Mouse (Mus musculus): ENCODE measurements around the gene Dpp9. TPM values are rescaled to one million over a fixed set of nuclear protein-coding genes. Genes with fewer than 3 reads are reported as not detected.
A peak's percentile ranks its signal among the peaks of the same experiment; 100 is the strongest.

Gene Dpp9
- polyA plus RNA-seq, 1 experiment from 2014 or later: 35.1 TPM

DNA sequence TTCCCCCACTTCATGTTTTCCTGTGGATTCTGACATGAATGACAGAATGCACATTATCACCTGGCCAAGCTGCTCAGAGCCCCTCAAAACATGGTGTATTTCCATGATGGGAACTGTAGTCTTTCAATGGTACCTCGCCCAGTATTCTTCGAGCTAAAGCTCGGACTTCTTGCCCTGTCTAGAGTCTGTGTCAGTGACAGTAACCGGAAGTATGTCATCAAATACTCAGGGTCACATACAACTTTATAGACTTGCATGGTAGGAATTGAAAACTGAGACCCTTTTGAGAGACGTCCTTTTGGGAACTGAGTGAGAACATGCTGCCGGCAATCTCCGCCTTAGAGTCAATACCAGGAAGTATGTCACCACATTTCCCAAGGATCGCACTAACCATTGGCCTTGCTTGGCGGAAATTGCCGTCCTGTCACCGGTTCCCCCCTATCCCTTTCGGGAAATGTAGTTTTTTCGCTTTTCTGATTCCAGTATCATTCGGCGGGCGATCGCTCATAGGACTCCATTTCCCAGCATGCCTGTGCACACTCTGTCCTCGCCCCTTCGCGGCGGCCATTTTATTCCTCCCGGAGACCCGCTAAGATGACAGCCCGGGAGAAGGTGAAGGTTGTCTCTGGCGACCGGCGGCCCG, 37.7 kb upstream of the Dpp9 start, which contains the start of gene Fem1a:
Gene Fem1a (plus strand): TSS at position 572 of the 643 bp plus-strand sequence.
- H3K4me2 ChIP-seq (replicated peaks): peak within 1 kb of the TSS; percentile 92
- ATAC-seq (ENCODE audit: low FRiP score, low read depth): peak; percentile 94
- no peaks in the 10 kb centered on the region for H3K27me3 ChIP-seq (replicated peaks)
- peaks cover 41% of the 10 kb centered on the region for H3K4me1 ChIP-seq
- H3K36me3 ChIP-seq: peaks cover 34% of the 10 kb centered on the region
- peak within 1 kb of the TSS; percentile 50 for H3K27ac ChIP-seq
- H3K9ac ChIP-seq: peak within 1 kb of the TSS; percentile 68
- no peaks in the 10 kb centered on the region for H3K9me3 ChIP-seq
- peak within 1 kb of the TSS; percentile 78 for H3K4me3 ChIP-seq
- under 1% methylated on average over 28 of the region's 28 CpGs for WGBS

- peaks cover 41% of the 10 kb centered on the region for H3K4me1 ChIP-seq
- H3K27ac ChIP-seq: peak overlapping the region; percentile 3; the same call in 1 of the 2 replicates
- WGBS: under 1% methylated on average over 32 of the region's 32 CpGs
- H3K9me3 ChIP-seq: no peaks in the 10 kb centered on the region
- no peaks in the 10 kb centered on the region for H3K27me3 ChIP-seq (replicated peaks)
- peak overlapping the region; percentile 92 for H3K4me2 ChIP-seq (replicated peaks)
- H3K36me3 ChIP-seq: peaks cover 29% of the 10 kb centered on the region
- peak overlapping the region; percentile 78 for H3K4me3 ChIP-seq
- peak overlapping the region; percentile 46; the same call in 1 of the 2 replicates for H3K9ac ChIP-seq
- peak; percentile 94 for ATAC-seq (ENCODE audit: low FRiP score, low read depth)
These were observed 37.1 kb upstream of the Dpp9 start for GRCm38 (mm10) chr17:56255863-56256238.

- Histone ChIP-seq H3K9ac (no peak overlapping the region), H3K27me3 (replicated peaks) (no peaks in the 10 kb centered on the region), H3K36me3 (peaks cover 25% of the 10 kb centered on the region), H3K9me3 (no peaks in the 10 kb centered on the region), H3K4me2 (replicated peaks) (peak overlapping the region; percentile 92), H3K4me1 (peaks cover 41% of the 10 kb centered on the region), H3K27ac (no peak overlapping the region), H3K4me3 (no peak overlapping the region)
- 24% methylated on average over 9 of the region's 9 CpGs for WGBS
- ATAC-seq (ENCODE audit: low FRiP score, low read depth): no peak
These were observed 36.7 kb upstream of the Dpp9 start for GRCm38 (mm10) chr17:56255429-56255828.

DNA sequence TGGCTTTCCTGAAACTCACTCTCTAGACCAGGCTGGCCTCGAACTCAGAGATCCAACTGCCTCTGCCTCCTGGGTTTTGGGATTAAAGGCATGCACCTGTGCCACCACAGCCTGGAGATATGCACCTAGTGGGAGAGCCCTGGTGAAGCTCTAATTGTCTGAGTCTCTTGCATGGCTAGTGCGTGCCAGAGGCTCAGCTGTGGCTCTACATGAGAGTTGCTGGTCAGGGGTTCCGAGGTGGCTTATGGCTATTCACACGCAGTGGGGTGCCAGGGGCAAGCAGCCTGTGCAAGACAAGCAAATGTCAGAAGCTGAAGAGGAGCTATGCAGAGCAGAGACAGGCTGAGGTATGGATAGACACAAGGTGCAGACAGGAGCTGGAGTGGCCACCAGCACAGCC, 36.0 kb upstream of the Dpp9 start:
- no peak overlapping the region for H3K4me3 ChIP-seq

GRCm38 (mm10) chr17:56251136-56251829, 32.6 kb upstream of the Dpp9 start:
- Histone ChIP-seq H3K27me3 (replicated peaks) (no peaks in the 10 kb centered on the region), H3K4me3 (no peak overlapping the region), H3K4me1 (peaks cover 13% of the 10 kb centered on the region), H3K36me3 (no peaks in the 10 kb centered on the region), H3K9me3 (no peaks in the 10 kb centered on the region), H3K27ac (no peak overlapping the region; the same call in 1 of the 2 replicates), H3K9ac (no peak overlapping the region), H3K4me2 (replicated peaks) (peak overlapping the region; percentile 37)
- ATAC-seq (ENCODE audit: low FRiP score, low read depth): peak; percentile 44
- WGBS: 24% methylated on average over 6 of the region's 6 CpGs

More for the DNA sequence above, 36.0 kb upstream of the Dpp9 start:
- Histone ChIP-seq H3K4me2 (replicated peaks) (no peak overlapping the region), H3K27me3 (replicated peaks) (no peaks in the 10 kb centered on the region), H3K4me1 (peaks cover 36% of the 10 kb centered on the region), H3K9ac (no peak overlapping the region), H3K27ac (no peak overlapping the region), H3K36me3 (peaks cover 17% of the 10 kb centered on the region), H3K9me3 (no peaks in the 10 kb centered on the region)
- no peak for ATAC-seq (ENCODE audit: low FRiP score, low read depth)
- WGBS: 72% methylated on average over 4 of the region's 4 CpGs

DNA sequence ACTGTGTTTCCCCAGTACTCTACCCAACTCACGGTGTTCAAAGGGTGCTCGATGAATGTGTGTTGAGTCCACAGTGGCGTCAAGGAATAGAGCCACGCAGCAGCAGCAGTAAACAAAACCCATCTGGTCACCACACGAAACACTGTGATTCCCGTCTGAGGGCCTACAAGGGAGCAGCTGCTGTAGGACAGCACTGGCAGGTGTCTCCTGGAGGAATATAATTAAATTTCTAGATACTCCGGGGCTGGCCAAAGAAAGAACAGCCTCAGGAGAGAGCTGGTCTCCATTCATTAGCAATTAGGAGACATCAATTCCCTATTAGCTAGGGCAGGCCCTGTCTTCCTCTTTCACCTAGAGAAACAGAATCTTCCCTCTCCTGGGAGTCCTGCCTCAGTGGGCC, 26.9 kb upstream of the Dpp9 start:
- WGBS: 55% methylated on average over 7 of the region's 7 CpGs
- Histone ChIP-seq H3K9ac (no peak overlapping the region), H3K4me1 (peaks cover 4% of the 10 kb centered on the region; the same call in 1 of the 2 replicates), H3K27me3 (replicated peaks) (peaks cover 19% of the 10 kb centered on the region), H3K4me3 (no peak overlapping the region), H3K4me2 (replicated peaks) (no peak overlapping the region), H3K27ac (no peak overlapping the region), H3K9me3 (no peaks in the 10 kb centered on the region), H3K36me3 (no peaks in the 10 kb centered on the region)
- peak; percentile 23; the same call in 1 of the 2 replicates for ATAC-seq (ENCODE audit: low FRiP score, low read depth)

DNA sequence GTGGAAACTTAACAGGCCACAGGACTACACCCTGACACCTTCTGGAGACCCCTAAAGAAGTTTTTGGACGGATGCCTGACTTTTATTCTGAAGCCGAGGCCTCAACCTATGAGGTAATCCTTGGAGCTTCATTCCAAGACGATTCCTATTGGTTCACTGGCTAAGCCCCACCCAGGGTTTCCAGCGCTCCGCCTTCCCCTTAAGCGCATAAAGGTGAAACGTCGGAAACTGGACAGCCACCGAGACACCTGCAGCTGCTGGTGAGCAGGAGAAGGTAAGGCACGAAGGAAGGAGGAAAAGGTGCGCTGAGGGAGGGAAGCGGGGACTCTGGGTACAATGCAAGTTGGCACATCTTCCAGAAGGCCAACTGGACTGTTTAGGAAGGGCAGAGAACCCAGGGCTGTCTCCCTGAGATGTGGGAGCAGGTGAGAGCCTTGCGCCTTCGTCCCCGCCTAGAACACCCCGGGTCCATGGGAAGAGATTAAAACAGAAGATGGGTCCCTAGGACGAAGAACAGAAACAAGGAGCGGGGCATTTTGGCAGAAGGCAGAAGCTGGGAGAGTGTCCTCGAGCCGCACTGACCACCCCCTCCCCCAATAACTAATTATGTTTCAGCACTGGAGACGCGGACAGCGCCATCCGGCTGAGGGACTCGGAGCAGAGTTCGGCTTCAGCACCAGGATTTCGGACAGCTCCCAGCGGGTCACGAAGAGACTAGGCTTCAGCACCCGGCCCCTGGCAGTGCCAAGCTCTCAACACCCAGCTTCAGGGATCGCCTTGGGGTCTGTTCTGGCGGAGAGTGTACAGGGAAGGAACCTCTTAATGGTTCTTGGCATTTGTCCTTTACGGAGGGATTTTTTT, 23.1 kb upstream of the Dpp9 start:
- ATAC-seq (ENCODE audit: low FRiP score, low read depth): peak; percentile 70
- Histone ChIP-seq H3K27me3 (replicated peaks) (peaks cover 19% of the 10 kb centered on the region), H3K4me2 (replicated peaks) (peak overlapping the region; percentile 52), H3K4me1 (no peaks in the 10 kb centered on the region), H3K4me3 (peak overlapping the region; percentile 31), H3K36me3 (no peaks in the 10 kb centered on the region), H3K9me3 (no peaks in the 10 kb centered on the region), H3K27ac (no peak overlapping the region), H3K9ac (peak overlapping the region; percentile 49; the same call in 1 of the 2 replicates)
- under 1% methylated on average over 33 of the region's 33 CpGs for WGBS

DNA sequence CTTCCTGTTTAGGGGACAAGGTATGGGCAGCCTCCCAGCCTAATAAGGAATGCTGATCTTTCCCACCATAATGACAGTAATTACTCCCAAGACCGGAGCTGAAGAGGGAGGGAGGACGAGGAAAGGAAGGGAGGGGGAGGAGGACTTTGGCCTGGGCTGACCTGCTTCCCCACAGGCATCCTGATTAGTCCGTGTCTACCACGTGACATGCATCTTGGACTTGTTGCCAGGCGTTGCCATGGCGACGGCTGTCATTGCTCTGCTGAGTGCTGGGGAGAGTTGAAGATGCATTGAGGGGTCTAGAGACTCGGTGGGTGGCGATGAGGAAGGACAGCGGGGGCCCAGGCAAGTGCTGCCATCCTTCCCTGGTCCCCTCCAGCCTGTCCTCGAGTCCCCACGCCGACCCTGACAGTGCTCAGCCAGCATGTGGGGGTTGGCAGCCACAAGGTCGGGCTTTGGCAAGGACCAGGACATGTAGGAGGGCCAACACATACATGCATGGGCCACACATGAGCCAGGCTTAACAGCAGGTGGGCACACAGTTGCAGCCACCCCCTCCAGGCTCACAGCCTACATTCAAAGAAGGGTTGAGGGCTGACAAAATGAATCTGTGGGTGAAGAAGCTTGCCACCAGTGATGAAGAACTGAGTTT, 15.2 kb upstream of the Dpp9 start:
- Histone ChIP-seq H3K27me3 (replicated peaks) (no peaks in the 10 kb centered on the region), H3K36me3 (no peaks in the 10 kb centered on the region), H3K9me3 (no peaks in the 10 kb centered on the region), H3K4me1 (peaks cover 10% of the 10 kb centered on the region), H3K9ac (no peak overlapping the region), H3K4me3 (peak overlapping the region; percentile 13; the same call in 1 of the 2 replicates), H3K27ac (no peak overlapping the region), H3K4me2 (replicated peaks) (peak overlapping the region; percentile 53)
- WGBS: 2% methylated on average over 14 of the region's 14 CpGs
- peak; percentile 97 for ATAC-seq (ENCODE audit: low FRiP score, low read depth)

- Histone ChIP-seq H3K27ac (no peak overlapping the region), H3K4me1 (peaks cover 10% of the 10 kb centered on the region), H3K4me3 (peak overlapping the region; percentile 13; the same call in 1 of the 2 replicates), H3K36me3 (no peaks in the 10 kb centered on the region), H3K27me3 (replicated peaks) (no peaks in the 10 kb centered on the region), H3K9ac (no peak overlapping the region), H3K9me3 (no peaks in the 10 kb centered on the region), H3K4me2 (replicated peaks) (peak overlapping the region; percentile 53)
- ATAC-seq (ENCODE audit: low FRiP score, low read depth): peak; percentile 37; the same call in 1 of the 2 replicates
- 52% methylated on average over 8 of the region's 8 CpGs for whole genome bisulfite sequencing
These were observed 14.7 kb upstream of the Dpp9 start for GRCm38 (mm10) chr17:56233389-56233788.

DNA sequence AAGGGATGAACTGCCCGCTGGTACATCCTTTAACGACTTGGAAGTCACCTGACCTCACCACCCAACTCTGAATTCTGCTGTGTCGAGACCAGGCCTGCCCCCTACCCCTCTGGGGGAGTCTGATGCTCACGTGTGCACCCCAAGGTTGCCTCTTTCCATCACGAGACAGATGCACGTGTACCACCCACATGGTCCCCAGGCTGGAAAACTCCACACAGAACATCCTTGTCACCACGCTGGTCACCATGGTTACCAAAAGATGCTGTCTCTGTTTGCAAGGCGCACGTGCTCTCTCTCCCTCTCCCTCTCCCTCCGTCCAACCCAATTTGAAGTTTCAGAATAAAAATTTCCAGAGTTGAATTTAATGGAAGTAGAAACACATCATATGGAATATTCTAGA, 11.2 kb upstream of the Dpp9 start:
- Histone ChIP-seq H3K9ac (no peak overlapping the region), H3K4me1 (peaks cover 10% of the 10 kb centered on the region), H3K9me3 (no peaks in the 10 kb centered on the region), H3K36me3 (no peaks in the 10 kb centered on the region), H3K4me3 (no peak overlapping the region), H3K27ac (no peak overlapping the region), H3K4me2 (replicated peaks) (no peak overlapping the region), H3K27me3 (replicated peaks) (no peaks in the 10 kb centered on the region; the same call in 1 of the 2 replicates)
- WGBS: 66% methylated on average over 10 of the region's 10 CpGs
- no peak for ATAC-seq (ENCODE audit: low FRiP score, low read depth)

- H3K4me3 ChIP-seq: no peak overlapping the region
- WGBS: 82% methylated on average over 3 of the region's 3 CpGs
- H3K27ac ChIP-seq: no peak overlapping the region
- H3K9me3 ChIP-seq: no peaks in the 10 kb centered on the region
- no peak for ATAC-seq (ENCODE audit: low FRiP score, low read depth)
- no peak overlapping the region for H3K9ac ChIP-seq
- H3K4me1 ChIP-seq: no peaks in the 10 kb centered on the region
- H3K4me2 ChIP-seq (replicated peaks): no peak overlapping the region
- no peaks in the 10 kb centered on the region; the same call in none of the 2 replicates for H3K27me3 ChIP-seq (replicated peaks)
- H3K36me3 ChIP-seq: no peaks in the 10 kb centered on the region
These were observed 7.9 kb upstream of the Dpp9 start for GRCm38 (mm10) chr17:56226566-56226965.
